Mouse (Mus musculus): ENCODE data around the gene C2cd4d. TPM values are rescaled to one million over a fixed set of nuclear protein-coding genes. Genes with fewer than 3 reads are reported as not detected.

The C2cd4d gene
- polyA plus RNA-seq, 1 experiment = not detected

DNA sequence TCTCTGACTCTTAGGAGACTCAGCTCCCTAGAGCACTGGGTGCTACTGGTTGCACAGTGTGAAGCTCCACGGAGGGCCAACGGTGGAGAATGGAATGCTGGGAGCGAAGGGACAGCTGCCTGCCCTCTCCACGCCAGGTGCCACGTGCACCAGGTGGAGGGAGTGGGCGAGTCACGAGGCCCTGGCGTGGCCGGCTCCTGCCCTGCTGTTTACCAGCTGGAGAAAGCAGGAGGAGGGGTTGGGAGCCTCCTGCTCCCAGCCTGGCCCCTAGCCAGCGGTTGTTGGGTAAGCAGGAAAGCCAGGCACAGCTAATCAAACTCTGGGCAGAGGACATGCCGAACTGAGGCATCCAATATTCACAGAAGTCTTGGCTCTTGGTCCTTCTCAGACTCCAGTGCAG lies 9.4 kb downstream of the C2cd4d start:
- Histone ChIP-seq H3K27ac (replicated peaks; ENCODE audit: low read depth, low read length) (no peak overlapping the region), H3K4me1 (ENCODE audit: control insufficient read depth, insufficient read depth, insufficient read length, low read length) (peaks cover 2% of the 10 kb centered on the region; the same call in 1 of the 2 replicates), H3K4me3 (ENCODE audit: insufficient read depth, low read depth, low read length) (peak overlapping the region; percentile 10; the same call in 1 of the 2 replicates)

DNA sequence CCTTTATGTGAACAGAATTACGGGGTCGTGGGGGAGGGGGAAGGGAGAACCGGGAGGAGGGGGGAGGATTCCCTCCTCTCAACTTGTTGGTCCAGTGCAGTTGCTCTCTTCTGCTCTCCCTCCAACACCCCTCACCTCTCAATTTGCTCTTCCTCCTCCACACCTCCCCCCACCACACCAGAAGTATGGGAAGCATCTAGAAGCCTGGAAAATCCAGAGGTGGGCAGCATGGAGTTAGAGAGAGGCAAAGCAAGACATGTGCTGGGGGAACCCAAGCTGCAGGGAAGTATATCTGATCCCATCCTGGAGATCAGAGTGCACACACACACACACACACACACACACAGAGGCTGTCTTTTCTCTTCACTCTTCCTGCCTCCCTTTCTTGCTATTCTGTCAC lies 9.8 kb downstream of the C2cd4d start:
- no peak overlapping the region for H3K27ac ChIP-seq (replicated peaks; ENCODE audit: low read depth, low read length)
- peaks cover 2% of the 10 kb centered on the region; the same call in 1 of the 2 replicates for H3K4me1 ChIP-seq (ENCODE audit: control insufficient read depth, insufficient read depth, insufficient read length, low read length)
- no peak overlapping the region for H3K4me3 ChIP-seq (ENCODE audit: insufficient read depth, low read depth, low read length)

DNA sequence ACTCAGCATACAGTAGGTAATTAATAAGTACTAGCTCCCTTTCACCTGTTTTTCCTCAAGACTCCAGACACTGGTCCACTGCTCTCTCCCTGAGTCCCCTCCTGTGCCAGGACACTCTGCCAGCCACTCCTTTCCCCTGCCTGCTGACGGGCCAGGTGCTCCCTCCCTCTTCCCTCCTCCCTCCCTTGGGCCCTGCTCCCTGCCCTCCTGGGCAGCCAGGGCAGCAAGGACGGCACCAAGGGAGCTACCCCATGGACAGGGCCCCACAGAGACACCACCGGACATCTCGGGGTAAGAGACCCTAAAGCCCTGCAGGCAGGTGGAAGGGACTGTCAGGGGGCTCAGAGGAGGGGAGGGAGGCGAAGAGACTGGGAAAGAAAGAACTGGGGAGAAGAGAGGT lies 10.4 kb downstream of the C2cd4d start, which contains the start of gene Rorc:
Rorc (plus strand) TSS at position 154 of the 400 bp plus-strand sequence.
- Histone ChIP-seq H3K27ac (replicated peaks; ENCODE audit: low read depth, low read length) (peak within 1 kb of the TSS; percentile 39), H3K4me1 (ENCODE audit: control insufficient read depth, insufficient read depth, insufficient read length, low read length) (peaks cover 2% of the 10 kb centered on the region; the same call in 1 of the 2 replicates), H3K4me3 (ENCODE audit: insufficient read depth, low read depth, low read length) (peak within 1 kb of the TSS; percentile 68)

- Histone ChIP-seq H3K4me1 (ENCODE audit: control insufficient read depth, insufficient read depth, insufficient read length, low read length) (peaks cover 2% of the 10 kb centered on the region; the same call in 1 of the 2 replicates), H3K27ac (replicated peaks; ENCODE audit: low read depth, low read length) (peak overlapping the region; percentile 39), H3K4me3 (ENCODE audit: insufficient read depth, low read depth, low read length) (peak overlapping the region; percentile 68)
Observed at GRCm38 (mm10) chr3:94373090-94373489, 10.9 kb downstream of the C2cd4d start.

GRCm38 (mm10) chr3:94373597-94374011 lies 11.4 kb downstream of the C2cd4d start:
- H3K4me1 ChIP-seq (ENCODE audit: control insufficient read depth, insufficient read depth, insufficient read length, low read length) = peaks cover 2% of the 10 kb centered on the region; the same call in 1 of the 2 replicates
- peak overlapping the region; percentile 68; the same call in 1 of the 2 replicates for H3K4me3 ChIP-seq (ENCODE audit: insufficient read depth, low read depth, low read length)
- H3K27ac ChIP-seq (replicated peaks; ENCODE audit: low read depth, low read length) = no peak overlapping the region

- Histone ChIP-seq H3K27ac (replicated peaks; ENCODE audit: low read depth, low read length) (no peak overlapping the region), H3K4me3 (ENCODE audit: insufficient read depth, low read depth, low read length) (no peak overlapping the region), H3K4me1 (ENCODE audit: control insufficient read depth, insufficient read depth, insufficient read length, low read length) (peaks cover 2% of the 10 kb centered on the region; the same call in 1 of the 2 replicates)
Observed at GRCm38 (mm10) chr3:94374636-94375035, 12.4 kb downstream of the C2cd4d start.

GRCm38 (mm10) chr3:94375146-94375545 lies 12.9 kb downstream of the C2cd4d start:
- Histone ChIP-seq H3K27ac (replicated peaks; ENCODE audit: low read depth, low read length) (no peak overlapping the region), H3K4me1 (ENCODE audit: control insufficient read depth, insufficient read depth, insufficient read length, low read length) (peaks cover 2% of the 10 kb centered on the region; the same call in 1 of the 2 replicates), H3K4me3 (ENCODE audit: insufficient read depth, low read depth, low read length) (no peak overlapping the region)

- H3K4me1 ChIP-seq (ENCODE audit: control insufficient read depth, insufficient read depth, insufficient read length, low read length) = peaks cover 2% of the 10 kb centered on the region; the same call in 1 of the 2 replicates
- H3K4me3 ChIP-seq (ENCODE audit: insufficient read depth, low read depth, low read length) = no peak overlapping the region
- H3K27ac ChIP-seq (replicated peaks; ENCODE audit: low read depth, low read length) = no peak overlapping the region
Observed at GRCm38 (mm10) chr3:94375861-94376260, 13.6 kb downstream of the C2cd4d start.

DNA sequence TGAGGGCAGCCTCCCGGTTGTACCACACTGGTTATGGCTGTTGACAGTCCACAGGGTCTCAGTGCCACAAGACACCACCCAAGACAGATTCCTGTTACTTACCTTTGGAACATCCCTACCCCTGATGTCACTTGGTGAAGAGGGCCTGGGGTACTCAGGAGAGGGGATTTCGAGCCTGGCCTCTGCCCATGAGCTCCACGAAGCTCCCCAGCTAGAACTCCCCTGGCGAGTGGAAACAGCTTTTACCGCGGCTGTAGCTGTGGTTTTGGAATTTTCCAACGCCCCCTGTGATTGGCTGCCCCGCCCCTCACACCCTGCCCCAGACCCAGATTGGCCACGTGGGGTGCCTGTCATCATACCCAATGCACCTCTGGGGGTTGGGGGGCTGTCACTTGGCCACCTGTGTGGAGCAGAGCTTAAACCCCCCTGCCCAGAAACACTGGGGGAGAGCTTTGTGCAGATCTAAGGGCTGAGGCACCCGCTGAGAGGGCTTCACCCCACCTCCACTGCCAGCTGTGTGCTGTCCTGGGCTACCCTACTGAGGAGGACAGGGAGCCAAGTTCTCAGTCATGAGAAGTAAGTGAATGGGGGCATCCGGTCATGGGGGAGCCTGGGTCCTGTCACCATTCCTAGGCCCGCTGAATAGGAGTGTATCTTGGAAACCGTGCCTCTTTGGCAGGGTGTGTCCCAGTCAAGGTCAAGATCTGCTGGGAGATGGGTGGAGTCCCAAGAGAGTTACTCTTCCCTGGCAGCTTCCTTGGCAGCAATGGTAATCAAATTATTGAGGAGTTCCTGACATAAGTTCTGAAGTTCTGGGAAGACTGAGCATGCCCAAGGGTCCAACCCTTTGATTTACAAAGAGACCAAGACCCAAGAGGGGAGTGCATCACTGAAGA lies 15.0 kb downstream of the C2cd4d start:
- H3K27ac ChIP-seq (replicated peaks; ENCODE audit: low read depth, low read length) = no peak overlapping the region
- peaks cover 2% of the 10 kb centered on the region; the same call in 1 of the 2 replicates for H3K4me1 ChIP-seq (ENCODE audit: control insufficient read depth, insufficient read depth, insufficient read length, low read length)
- H3K4me3 ChIP-seq (ENCODE audit: insufficient read depth, low read depth, low read length) = no peak overlapping the region

DNA sequence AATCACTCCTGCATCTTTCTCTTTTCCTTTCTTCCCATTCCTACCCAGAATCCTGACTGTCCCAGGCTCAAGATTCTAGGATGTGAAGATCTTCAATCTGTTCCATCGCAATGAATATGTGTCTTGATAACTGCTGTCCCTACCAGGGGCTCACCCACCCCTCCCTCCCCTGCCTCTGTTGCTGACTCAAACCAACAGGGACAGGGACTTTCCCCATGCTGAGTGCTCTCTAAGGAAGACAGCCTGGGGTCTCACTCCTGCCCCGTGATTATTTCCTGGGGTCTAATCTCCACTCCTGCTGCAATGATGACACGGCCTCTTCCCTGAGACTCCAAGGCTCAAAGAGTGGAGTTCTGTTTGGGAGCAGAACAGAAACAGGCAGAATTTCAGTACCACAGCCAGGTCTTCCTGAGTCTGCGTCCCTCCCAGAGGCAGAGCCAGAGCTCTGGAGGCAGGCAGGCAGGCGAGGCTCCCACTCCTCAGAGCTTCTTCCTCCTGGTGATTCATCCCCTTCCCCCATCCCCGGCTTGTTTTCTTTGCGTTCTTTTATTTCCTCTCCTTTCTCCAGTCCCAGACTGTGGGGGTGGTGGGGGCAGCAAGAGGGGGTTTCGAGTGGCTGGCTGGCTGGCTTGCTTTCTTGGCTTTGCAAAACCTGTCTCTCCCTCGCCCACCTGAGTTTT lies 17.7 kb downstream of the C2cd4d start:
- Histone ChIP-seq H3K4me3 (ENCODE audit: insufficient read depth, low read depth, low read length) (no peak overlapping the region), H3K4me1 (ENCODE audit: control insufficient read depth, insufficient read depth, insufficient read length, low read length) (no peaks in the 10 kb centered on the region), H3K27ac (replicated peaks; ENCODE audit: low read depth, low read length) (no peak overlapping the region)

- Histone ChIP-seq H3K27ac (replicated peaks; ENCODE audit: low read depth, low read length) (no peak overlapping the region), H3K4me1 (ENCODE audit: control insufficient read depth, insufficient read depth, insufficient read length, low read length) (no peaks in the 10 kb centered on the region), H3K4me3 (ENCODE audit: insufficient read depth, low read depth, low read length) (no peak overlapping the region)
Observed at GRCm38 (mm10) chr3:94382308-94382707, 20.1 kb downstream of the C2cd4d start.

DNA sequence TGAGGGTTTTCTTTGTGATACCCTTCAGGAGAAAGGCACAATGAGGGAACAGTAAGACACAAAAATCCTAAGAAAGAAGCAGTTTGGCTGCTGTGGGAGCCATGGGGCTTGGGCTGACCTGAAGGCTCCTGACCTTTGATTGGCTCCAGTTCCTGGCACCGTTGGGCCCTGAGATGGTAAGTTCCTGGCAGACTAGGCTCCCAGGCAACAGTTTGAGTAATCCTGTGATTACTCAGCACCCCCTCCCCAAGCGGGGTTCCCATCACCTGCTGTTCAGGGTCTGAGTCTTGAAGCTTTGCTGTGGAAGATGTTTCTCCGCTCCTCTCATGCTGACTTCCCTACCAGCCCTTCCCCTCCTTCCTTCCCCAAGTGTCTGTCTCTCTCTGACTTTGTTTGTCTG lies 21.2 kb downstream of the C2cd4d start:
- H3K4me3 ChIP-seq (ENCODE audit: insufficient read depth, low read depth, low read length) = no peak overlapping the region
- no peaks in the 10 kb centered on the region for H3K4me1 ChIP-seq (ENCODE audit: control insufficient read depth, insufficient read depth, insufficient read length, low read length)
- H3K27ac ChIP-seq (replicated peaks; ENCODE audit: low read depth, low read length) = no peak overlapping the region

DNA sequence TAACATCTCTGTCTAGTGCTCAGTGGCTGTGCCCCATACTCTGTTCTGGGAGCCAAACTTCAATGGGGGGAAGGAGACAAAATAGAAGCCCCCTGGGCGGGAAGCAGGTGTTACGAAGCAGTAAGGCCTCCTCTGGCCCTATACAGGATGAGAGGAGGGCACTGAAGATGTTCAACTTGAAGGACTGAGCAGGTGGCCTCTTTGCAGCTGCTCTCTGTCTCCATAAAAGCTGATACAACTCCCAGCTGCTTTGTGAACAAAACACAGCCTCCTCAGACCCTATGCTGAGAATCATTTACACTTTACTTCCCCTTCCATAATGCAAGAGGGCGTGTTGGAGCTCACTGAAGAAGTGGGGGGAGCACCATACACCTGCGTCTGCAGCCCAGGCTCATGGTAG lies 24.4 kb downstream of the C2cd4d start:
- Histone ChIP-seq H3K4me1 (ENCODE audit: control insufficient read depth, insufficient read depth, insufficient read length, low read length) (no peaks in the 10 kb centered on the region), H3K27ac (replicated peaks; ENCODE audit: low read depth, low read length) (no peak overlapping the region), H3K4me3 (ENCODE audit: insufficient read depth, low read depth, low read length) (no peak overlapping the region)

GRCm38 (mm10) chr3:94387391-94387790 lies 25.2 kb downstream of the C2cd4d start:
- H3K4me1 ChIP-seq (ENCODE audit: control insufficient read depth, insufficient read depth, insufficient read length, low read length) = no peaks in the 10 kb centered on the region
- no peak overlapping the region for H3K4me3 ChIP-seq (ENCODE audit: insufficient read depth, low read depth, low read length)
- no peak overlapping the region for H3K27ac ChIP-seq (replicated peaks; ENCODE audit: low read depth, low read length)

- Histone ChIP-seq H3K27ac (replicated peaks; ENCODE audit: low read depth, low read length) (no peak overlapping the region), H3K4me1 (ENCODE audit: control insufficient read depth, insufficient read depth, insufficient read length, low read length) (no peaks in the 10 kb centered on the region), H3K4me3 (ENCODE audit: insufficient read depth, low read depth, low read length) (no peak overlapping the region)
Observed at GRCm38 (mm10) chr3:94388047-94388446, 25.8 kb downstream of the C2cd4d start.
